Mouse (Mus musculus): ENCODE measurements at regions not wholly inside any gene's neighbourhood (a gene's known extent, or its start where the extent isn't known, plus 50 kb on each side); places are given as distances from the start of the nearest gene placed in this dataset.

DNA sequence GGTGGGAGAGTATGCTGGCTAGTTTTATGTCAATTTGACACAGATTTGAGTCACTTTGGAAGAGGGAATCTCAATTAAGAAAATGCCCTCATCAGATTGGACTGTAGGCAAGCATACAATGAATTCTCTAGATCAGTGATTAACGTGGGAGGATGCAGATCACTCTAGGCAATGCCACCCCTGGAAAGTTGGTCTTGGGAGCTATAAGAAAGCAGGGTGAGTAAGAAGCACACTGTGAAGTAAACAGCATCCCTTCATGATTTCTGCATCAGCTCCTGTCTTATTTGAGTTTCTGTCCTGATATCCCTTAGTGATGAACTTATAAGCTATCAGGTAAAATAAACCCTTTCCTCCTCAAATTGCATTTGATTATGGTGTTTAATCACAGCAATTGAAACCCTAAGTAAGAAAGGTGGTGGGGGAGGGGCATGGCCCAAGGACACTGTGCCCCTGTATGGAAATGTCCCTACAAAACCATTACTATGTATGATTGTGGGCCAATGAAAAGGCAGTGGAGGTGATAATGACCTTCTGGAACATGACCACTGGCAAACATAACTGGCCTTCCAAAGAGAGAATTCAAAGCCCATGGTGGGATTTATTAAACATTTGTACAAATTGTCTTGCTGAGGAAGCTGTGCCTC, 640.3 kb upstream of the Vstm2b start:
- Histone ChIP-seq H3K9ac (no peak overlapping the region), H3K27ac (replicated peaks) (no peak overlapping the region), H3K9me3 (no peaks in the 10 kb centered on the region), H3K27me3 (replicated peaks) (no peaks in the 10 kb centered on the region), H3K36me3 (no peaks in the 10 kb centered on the region), H3K4me3 (no peak overlapping the region), H3K4me2 (no peak overlapping the region), H3K4me1 (no peaks in the 10 kb centered on the region)
- no peak for ATAC-seq (ENCODE audit: extremely low read depth, insufficient number of reproducible peaks, low FRiP score, low TSS enrichment)
- WGBS, result 56% methylated on average over 1 of the region's 1 CpGs

DNA sequence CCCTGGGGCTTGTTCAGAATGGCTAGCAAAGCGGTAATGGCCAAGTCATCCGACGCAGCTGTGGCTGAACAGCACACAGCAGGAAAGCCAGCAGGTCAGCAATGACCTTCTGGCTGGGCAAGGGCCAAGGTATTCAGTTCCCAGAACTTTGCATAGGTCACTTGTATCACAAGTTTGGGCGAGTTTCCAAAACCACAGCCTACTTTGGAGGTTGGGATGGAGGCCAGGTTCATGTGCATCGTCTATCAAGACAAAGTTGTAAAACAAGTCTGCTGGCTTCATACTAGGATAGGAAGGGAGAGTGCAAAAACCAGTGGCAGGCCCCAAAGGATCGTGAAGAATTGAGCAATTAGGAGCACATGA, 639.8 kb upstream of the Vstm2b start:
- H3K27me3 ChIP-seq (replicated peaks), result no peaks in the 10 kb centered on the region
- no peak overlapping the region for H3K27ac ChIP-seq (replicated peaks)
- no peak overlapping the region for H3K4me3 ChIP-seq
- ATAC-seq (ENCODE audit: extremely low read depth, insufficient number of reproducible peaks, low FRiP score, low TSS enrichment), result no peak
- no peak overlapping the region for H3K9ac ChIP-seq
- no peaks in the 10 kb centered on the region for H3K36me3 ChIP-seq
- WGBS, result 56% methylated on average over 6 of the region's 6 CpGs
- no peaks in the 10 kb centered on the region for H3K4me1 ChIP-seq
- no peaks in the 10 kb centered on the region for H3K9me3 ChIP-seq
- no peak overlapping the region for H3K4me2 ChIP-seq

DNA sequence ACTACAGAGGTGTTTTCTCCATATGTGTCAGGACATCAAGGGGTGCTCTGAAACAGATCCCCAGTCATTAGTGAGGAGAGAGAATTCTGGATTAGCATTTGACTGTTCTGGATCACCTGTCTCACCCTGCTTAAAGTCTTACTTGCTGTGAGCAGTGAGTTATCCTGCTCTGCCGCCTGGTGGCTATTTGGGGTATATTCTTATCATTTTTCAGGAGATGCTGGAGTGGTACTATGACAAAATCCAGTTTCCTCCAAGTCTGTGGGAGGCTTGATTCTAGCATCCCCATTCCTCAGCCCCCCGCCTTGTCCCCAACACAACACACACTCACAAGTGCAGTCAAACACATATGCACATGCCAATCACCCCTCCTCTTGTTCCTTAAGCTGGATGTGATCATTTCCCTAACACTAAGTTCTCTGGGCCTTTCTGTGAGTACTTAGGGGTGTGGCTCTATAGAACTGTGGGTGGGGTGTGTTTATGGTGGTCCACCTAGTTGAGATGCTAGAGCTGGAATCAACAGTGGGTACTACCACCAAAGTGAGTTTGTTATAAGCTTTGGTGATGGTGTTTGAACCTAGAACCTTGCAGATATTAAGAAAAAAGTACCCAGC, 624.6 kb upstream of the Vstm2b start:
- WGBS, result 13% methylated on average over 2 of the region's 2 CpGs
- H3K4me1 ChIP-seq, result no peaks in the 10 kb centered on the region

DNA sequence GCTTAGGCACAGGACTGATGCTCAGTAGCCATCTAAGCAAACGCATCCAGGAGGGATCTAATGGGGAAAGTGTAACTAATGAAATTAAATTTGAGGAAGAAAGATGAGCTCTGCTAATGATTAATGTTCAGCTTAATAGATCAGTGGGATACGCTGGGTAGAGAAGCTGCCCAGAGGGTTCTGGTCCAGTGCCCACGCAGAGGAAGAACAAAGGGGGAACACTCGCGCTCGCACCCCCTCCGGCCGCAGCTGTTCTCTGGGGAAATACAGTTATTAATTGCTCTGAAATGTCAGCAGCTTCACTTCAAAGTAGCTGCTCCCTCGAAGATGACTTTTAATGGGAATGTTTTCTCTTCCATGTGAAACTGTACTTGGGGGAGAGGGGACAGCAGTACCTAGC, 623.0 kb upstream of the Vstm2b start:
- no peak for ATAC-seq (ENCODE audit: extremely low read depth, insufficient number of reproducible peaks, low FRiP score, low TSS enrichment)
- no peak overlapping the region for H3K27ac ChIP-seq (replicated peaks)
- WGBS, result 74% methylated on average over 9 of the region's 9 CpGs
- no peaks in the 10 kb centered on the region for H3K4me1 ChIP-seq
- no peaks in the 10 kb centered on the region for H3K36me3 ChIP-seq
- H3K4me3 ChIP-seq, result no peak overlapping the region
- no peak overlapping the region for H3K4me2 ChIP-seq
- no peaks in the 10 kb centered on the region for H3K27me3 ChIP-seq (replicated peaks)
- no peaks in the 10 kb centered on the region for H3K9me3 ChIP-seq
- no peak overlapping the region for H3K9ac ChIP-seq

More for the DNA sequence above, 624.6 kb upstream of the Vstm2b start:
- Histone ChIP-seq H3K36me3 (no peaks in the 10 kb centered on the region), H3K9me3 (no peaks in the 10 kb centered on the region), H3K9ac (no peak overlapping the region), H3K4me3 (no peak overlapping the region), H3K4me2 (no peak overlapping the region), H3K27me3 (replicated peaks) (no peaks in the 10 kb centered on the region), H3K27ac (replicated peaks) (no peak overlapping the region)
- no peak for ATAC-seq (ENCODE audit: extremely low read depth, insufficient number of reproducible peaks, low FRiP score, low TSS enrichment)

DNA sequence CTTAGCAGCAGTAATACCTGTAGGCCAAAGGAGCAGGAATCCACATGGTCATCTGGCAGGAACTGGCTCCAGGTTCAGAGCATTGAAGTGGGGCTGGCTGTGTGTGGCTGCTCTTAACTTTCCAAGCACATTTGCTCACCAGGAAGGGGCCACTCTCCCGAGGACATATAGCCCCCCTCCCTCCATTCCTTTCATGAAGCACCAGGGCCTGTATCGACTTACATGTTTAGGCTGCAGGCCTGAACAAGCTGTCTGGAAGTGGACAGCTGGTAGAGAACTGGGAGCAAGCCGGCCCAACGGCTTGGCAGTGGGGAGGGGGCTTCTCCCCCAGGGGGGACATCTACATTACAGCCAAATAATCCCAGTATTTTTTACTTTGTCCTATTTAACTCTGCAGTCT, 622.5 kb upstream of the Vstm2b start:
- no peak for ATAC-seq (ENCODE audit: extremely low read depth, insufficient number of reproducible peaks, low FRiP score, low TSS enrichment)
- no peak overlapping the region for H3K4me2 ChIP-seq
- H3K27me3 ChIP-seq (replicated peaks), result no peaks in the 10 kb centered on the region
- no peak overlapping the region for H3K27ac ChIP-seq (replicated peaks)
- no peak overlapping the region for H3K4me3 ChIP-seq
- 50% methylated on average over 4 of the region's 4 CpGs for WGBS
- H3K9ac ChIP-seq, result no peak overlapping the region
- no peaks in the 10 kb centered on the region for H3K9me3 ChIP-seq
- H3K36me3 ChIP-seq, result no peaks in the 10 kb centered on the region
- no peaks in the 10 kb centered on the region for H3K4me1 ChIP-seq

DNA sequence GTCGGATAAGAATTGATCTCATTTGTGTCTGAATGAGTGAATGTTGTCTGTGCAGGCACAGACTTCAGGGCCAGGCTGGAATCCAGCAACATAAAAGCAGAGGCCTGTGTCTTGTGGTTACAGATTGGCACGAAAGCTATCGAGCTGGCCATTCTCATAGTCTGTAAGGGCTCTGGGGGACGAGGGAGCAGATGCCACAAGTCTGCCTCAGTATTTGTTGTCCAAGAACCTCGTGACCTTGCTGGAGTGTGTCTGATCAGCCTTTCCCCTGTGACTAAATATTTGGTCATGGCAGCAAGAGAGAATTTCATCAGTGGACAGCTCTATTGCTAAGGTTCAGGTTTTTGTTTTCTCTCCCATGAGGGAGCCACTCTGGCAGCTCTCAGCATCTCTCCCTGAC, 622.0 kb upstream of the Vstm2b start:
- no peak for ATAC-seq (ENCODE audit: extremely low read depth, insufficient number of reproducible peaks, low FRiP score, low TSS enrichment)
- H3K9me3 ChIP-seq, result no peaks in the 10 kb centered on the region
- H3K27me3 ChIP-seq (replicated peaks), result no peaks in the 10 kb centered on the region
- WGBS, result 59% methylated on average over 5 of the region's 5 CpGs
- no peak overlapping the region for H3K9ac ChIP-seq
- H3K27ac ChIP-seq (replicated peaks), result no peak overlapping the region
- no peaks in the 10 kb centered on the region for H3K4me1 ChIP-seq
- H3K4me3 ChIP-seq, result no peak overlapping the region
- H3K36me3 ChIP-seq, result no peaks in the 10 kb centered on the region
- H3K4me2 ChIP-seq, result no peak overlapping the region

DNA sequence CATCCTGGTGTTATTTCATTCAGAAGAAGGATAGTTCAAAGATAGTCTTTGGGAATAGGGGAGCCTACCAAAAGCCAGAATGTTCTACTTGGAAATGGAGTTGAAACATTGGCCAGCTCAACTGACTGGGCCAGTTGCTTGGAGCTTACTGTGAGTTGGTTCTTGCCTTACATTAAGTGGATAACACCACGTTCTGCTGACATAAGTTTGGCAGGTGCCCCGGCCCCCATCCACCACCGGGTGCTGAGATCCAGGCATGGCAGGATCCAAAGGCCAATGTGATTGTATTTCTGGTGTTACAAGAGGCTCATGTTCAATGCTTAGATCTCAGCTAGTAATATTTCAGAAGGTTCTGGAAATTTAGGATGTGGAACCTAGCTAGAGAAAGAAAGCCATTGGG, 608.0 kb upstream of the Vstm2b start:
- Histone ChIP-seq H3K4me1 (no peaks in the 10 kb centered on the region), H3K4me3 (no peak overlapping the region), H3K27ac (replicated peaks) (no peak overlapping the region), H3K4me2 (no peak overlapping the region), H3K36me3 (no peaks in the 10 kb centered on the region), H3K9ac (no peak overlapping the region), H3K9me3 (no peaks in the 10 kb centered on the region), H3K27me3 (replicated peaks) (no peaks in the 10 kb centered on the region)
- no peak for ATAC-seq (ENCODE audit: extremely low read depth, insufficient number of reproducible peaks, low FRiP score, low TSS enrichment)
- WGBS, result 61% methylated on average over 3 of the region's 3 CpGs

DNA sequence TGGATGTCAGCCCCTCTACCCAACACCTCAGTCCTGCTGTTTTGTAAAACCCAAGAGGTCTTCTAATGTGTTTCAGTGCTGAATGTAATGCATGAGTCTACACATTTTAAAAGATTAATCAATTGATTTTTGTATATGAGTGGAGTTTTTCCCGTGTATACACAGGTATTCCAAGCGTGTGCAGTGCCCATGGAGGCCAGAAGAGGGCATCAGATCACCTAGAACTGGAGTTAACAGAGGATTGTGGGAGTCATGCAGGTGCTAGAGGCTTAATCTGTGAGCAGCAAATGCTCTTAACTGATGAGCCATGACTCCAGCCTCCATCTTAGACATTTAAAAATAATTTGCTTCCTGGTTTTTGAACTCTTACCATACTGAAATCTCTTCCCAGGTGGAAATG, 587.6 kb upstream of the Vstm2b start:
- Histone ChIP-seq H3K36me3 (no peaks in the 10 kb centered on the region), H3K4me2 (no peak overlapping the region), H3K27me3 (replicated peaks) (no peaks in the 10 kb centered on the region), H3K4me3 (no peak overlapping the region), H3K9me3 (no peaks in the 10 kb centered on the region), H3K4me1 (no peaks in the 10 kb centered on the region), H3K27ac (replicated peaks) (no peak overlapping the region), H3K9ac (no peak overlapping the region)
- no peak for ATAC-seq (ENCODE audit: extremely low read depth, insufficient number of reproducible peaks, low FRiP score, low TSS enrichment)
- 20% methylated on average over 2 of the region's 2 CpGs for whole genome bisulfite sequencing

DNA sequence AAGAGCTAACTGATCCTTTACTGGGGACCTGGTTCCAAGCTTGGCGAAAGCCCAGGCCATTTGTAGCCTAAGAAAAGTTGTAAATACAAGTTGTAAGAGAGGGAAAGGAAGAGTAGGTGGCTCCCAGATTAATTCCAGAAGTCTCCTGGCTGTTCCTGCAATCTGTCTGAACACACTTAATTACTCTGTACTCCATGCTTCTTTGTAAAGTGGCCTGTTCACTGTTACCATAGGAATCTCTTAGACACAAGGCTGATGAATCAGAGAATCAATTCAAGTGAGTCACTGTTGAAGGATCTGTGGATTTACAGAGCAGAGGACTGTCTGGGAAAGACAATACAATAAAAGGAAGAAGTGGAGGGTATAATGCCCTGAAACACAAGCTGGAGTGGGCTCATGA, 577.0 kb upstream of the Vstm2b start:
- 76% methylated on average over 1 of the region's 1 CpGs for WGBS
- ATAC-seq (ENCODE audit: extremely low read depth, insufficient number of reproducible peaks, low FRiP score, low TSS enrichment), result no peak
- Histone ChIP-seq H3K9me3 (no peaks in the 10 kb centered on the region), H3K4me2 (no peak overlapping the region), H3K36me3 (no peaks in the 10 kb centered on the region), H3K4me1 (no peaks in the 10 kb centered on the region), H3K4me3 (no peak overlapping the region), H3K9ac (no peak overlapping the region), H3K27me3 (replicated peaks) (no peaks in the 10 kb centered on the region), H3K27ac (replicated peaks) (no peak overlapping the region)

DNA sequence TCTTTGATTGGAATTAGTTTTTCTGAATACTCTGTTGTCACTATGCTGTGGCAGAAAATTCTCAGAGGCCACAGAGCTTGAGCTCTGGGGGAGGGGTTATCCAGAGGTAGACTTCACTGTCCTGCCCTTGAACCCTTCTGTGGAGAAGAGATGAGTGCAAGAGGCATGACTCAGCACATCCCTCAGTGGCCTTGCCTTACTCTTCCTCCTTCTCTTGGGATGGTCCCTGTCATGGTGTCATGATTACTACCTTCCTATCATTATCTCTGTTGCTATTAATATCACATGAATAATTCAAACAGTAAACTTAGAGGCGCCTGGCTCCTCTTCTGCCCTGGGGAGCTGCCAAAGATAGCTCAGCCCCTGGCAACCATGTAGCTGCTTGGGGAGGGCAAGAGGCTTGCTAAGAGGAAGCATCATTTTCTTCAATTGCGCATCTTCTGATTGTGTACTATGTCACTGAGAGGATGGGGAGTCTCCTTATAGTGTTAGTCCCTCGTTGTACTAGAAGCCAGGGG, 572.9 kb upstream of the Vstm2b start:
- 58% methylated on average over 3 of the region's 3 CpGs for WGBS
- H3K9ac ChIP-seq, result no peak overlapping the region
- H3K4me3 ChIP-seq, result no peak overlapping the region
- ATAC-seq (ENCODE audit: extremely low read depth, insufficient number of reproducible peaks, low FRiP score, low TSS enrichment), result no peak
- H3K27me3 ChIP-seq (replicated peaks), result no peaks in the 10 kb centered on the region
- H3K36me3 ChIP-seq, result no peaks in the 10 kb centered on the region
- H3K27ac ChIP-seq (replicated peaks), result no peak overlapping the region
- H3K4me2 ChIP-seq, result no peak overlapping the region
- H3K9me3 ChIP-seq, result no peaks in the 10 kb centered on the region
- H3K4me1 ChIP-seq, result no peaks in the 10 kb centered on the region

DNA sequence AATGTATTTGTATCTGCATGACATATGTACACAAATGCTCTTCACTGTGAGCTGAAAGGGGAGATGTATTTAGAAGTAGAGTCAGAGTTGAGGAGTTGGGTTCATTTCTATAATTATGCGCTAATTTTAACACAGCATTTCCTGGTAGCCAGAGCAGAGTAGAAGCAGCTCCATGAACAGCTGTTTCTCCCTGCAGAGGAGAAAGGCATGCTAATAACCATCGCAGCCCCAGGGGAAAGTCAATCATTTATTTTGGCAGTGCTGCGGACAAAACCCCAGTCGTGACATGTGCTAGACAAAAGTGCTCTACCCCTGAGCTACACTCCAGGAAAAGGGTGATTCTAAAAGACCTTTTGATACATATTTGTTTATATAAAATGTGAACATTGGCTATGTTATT, 565.7 kb upstream of the Vstm2b start:
- WGBS, result 70% methylated on average over 4 of the region's 4 CpGs
- H3K27ac ChIP-seq (replicated peaks), result no peak overlapping the region
- H3K9ac ChIP-seq, result no peak overlapping the region
- no peaks in the 10 kb centered on the region for H3K27me3 ChIP-seq (replicated peaks)
- no peak overlapping the region for H3K4me2 ChIP-seq
- H3K4me3 ChIP-seq, result no peak overlapping the region
- H3K4me1 ChIP-seq, result no peaks in the 10 kb centered on the region
- no peaks in the 10 kb centered on the region for H3K36me3 ChIP-seq
- H3K9me3 ChIP-seq, result no peaks in the 10 kb centered on the region
- ATAC-seq (ENCODE audit: extremely low read depth, insufficient number of reproducible peaks, low FRiP score, low TSS enrichment), result no peak

DNA sequence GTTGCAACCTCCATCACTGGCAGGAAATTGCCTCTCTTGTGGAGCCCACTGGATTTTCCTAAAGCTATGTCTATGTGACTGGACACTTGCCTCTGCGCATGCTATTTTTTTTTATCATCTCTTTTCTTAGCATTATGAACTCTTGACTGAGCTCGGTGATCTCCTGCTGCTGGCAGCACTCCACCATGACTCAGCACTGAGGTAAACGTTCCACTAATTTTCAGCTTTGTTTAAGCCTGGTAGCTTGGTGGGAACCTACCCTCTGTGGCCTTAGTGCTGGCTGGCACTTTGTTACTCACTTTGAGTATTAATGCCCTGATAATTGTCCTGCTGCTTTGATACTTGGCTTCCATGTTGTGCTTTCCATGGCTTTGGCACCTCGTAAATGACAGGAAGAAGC, 545.8 kb upstream of the Vstm2b start:
- no peak overlapping the region for H3K27ac ChIP-seq (replicated peaks)
- H3K27me3 ChIP-seq (replicated peaks), result no peaks in the 10 kb centered on the region
- H3K36me3 ChIP-seq, result no peaks in the 10 kb centered on the region
- no peak overlapping the region for H3K4me3 ChIP-seq
- H3K4me2 ChIP-seq, result no peak overlapping the region
- H3K4me1 ChIP-seq, result no peaks in the 10 kb centered on the region
- H3K9me3 ChIP-seq, result no peaks in the 10 kb centered on the region
- ATAC-seq (ENCODE audit: extremely low read depth, insufficient number of reproducible peaks, low FRiP score, low TSS enrichment), result no peak
- 43% methylated on average over 4 of the region's 4 CpGs for WGBS
- no peak overlapping the region for H3K9ac ChIP-seq
